Mouse (Mus musculus) forebrain, postnatal 0 days (tissue): ENCODE results near the gene Jund. TPM values are rescaled to one million over a fixed set of nuclear protein-coding genes. Genes with fewer than 3 reads are reported as not detected.

Source experiments
- ATAC-seq: fragments of 200-750 bp; cut with Nextera tagmentation; 2 replicates; pipeline ENCODE4 v1.8.0; 2017; ENCODE audit warnings: mild to moderate bottlenecking, moderate library complexity
- DNase-seq: peaks from one replicate; pipeline ENCODE4 v3.0.0-alpha.2; 2015
- H3K27ac ChIP-seq: fragments of 300-500 bp; sonication (generic); 2 replicates; pipeline ENCODE4 v1.5.1; 2014; ENCODE audit warnings: low read depth, mild to moderate bottlenecking, antibody characterized with exemption, low read length, moderate library complexity, mixed read lengths
- H3K27me3 ChIP-seq: fragments of 300-500 bp; sonication (generic); 2 replicates; pipeline ENCODE4 v1.6.1; 2014; ENCODE audit warnings: mild to moderate bottlenecking, low read length, mixed read lengths; ENCODE audit not compliant: insufficient read depth
- H3K36me3 ChIP-seq: fragments of 300-500 bp; sonication (generic); 2 replicates; pipeline ENCODE4 v1.6.1; 2014; ENCODE audit warnings: mild to moderate bottlenecking, moderate library complexity; ENCODE audit not compliant: insufficient read depth
- H3K4me1 ChIP-seq: fragments of 300-500 bp; sonication (generic); 2 replicates; pipeline ENCODE4 v1.6.1; 2014; ENCODE audit warnings: antibody characterized with exemption; ENCODE audit not compliant: insufficient read depth
- H3K4me2 ChIP-seq: fragments of 300-500 bp; sonication (generic); 2 replicates; pipeline ENCODE4 v1.6.1; 2014; ENCODE audit warnings: low read depth, mild to moderate bottlenecking, moderate library complexity
- H3K4me3 ChIP-seq: fragments of 300-500 bp; sonication (generic); 2 replicates; pipeline ENCODE4 v1.5.1; 2014; ENCODE audit warnings: low read depth, low read length, mixed read lengths
- H3K9ac ChIP-seq: fragments of 300-500 bp; sonication (generic); 2 replicates; pipeline ENCODE4 v1.6.1; 2014; ENCODE audit warnings: mild to moderate bottlenecking
- H3K9me3 ChIP-seq: fragments of 300-500 bp; sonication (generic); 2 replicates; pipeline ENCODE4 v1.6.1; 2016; ENCODE audit warnings: low read length
- CTCF ChIP-seq: sonication (generic); IDR thresholded peaks from 2 replicates; pipeline ENCODE4 v1.5.1; 2016; ENCODE audit warnings: antibody characterized with exemption, control low read depth, low read depth
- WGBS: fragments of 180-500 bp; shearing (Covaris S2); extraction: QIAGEN DNeasy Blood & Tissue Kit; methylation state at CpG from one replicate; pipeline ENCODE4 v1.1.7; 2014; 5-methylcytosine and 5-hydroxymethylcytosine counted together
- polyA plus RNA-seq: library from polyadenylated mRNA; unstranded; fragments of >200 nt; fragmentation: Nextera tagmentation; extraction: Ambion mirVana; gene quantifications from 2 replicates; pipeline ENCODE4 v1.2.1, GENCODE M21; 2015
- total RNA-seq: library from RNA; depleted of rRNA; stranded (reverse); fragments of >200 nt; gene quantifications from 2 replicates; pipeline ENCODE4 v1.2.3, GENCODE M21; 2014

The Jund gene
- total and polyA plus RNA-seq, 2 experiments from 2014 or later, result 114 to 392 TPM

DNA sequence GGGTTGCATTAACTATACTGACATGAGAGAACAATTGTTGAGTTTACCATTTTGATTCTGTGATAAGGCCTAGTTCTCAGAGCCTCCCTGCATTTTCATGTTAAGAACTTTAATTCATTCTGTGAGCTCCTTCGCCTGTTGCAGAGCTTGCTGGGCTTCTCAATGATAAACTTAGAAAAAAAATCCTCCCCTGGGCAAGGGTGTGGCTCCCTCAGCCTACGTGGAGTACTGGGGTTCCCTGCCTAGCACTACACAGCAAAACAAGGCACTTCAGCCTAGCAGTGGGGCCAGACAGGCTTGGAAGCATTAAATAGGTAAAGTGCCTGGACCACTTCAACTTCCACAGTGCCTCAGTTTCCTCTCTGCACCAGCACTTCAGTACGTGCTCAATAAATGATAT is 17.3 kb upstream of the Jund start:
- no peak overlapping the region for H3K4me3 ChIP-seq
- no peaks in the 10 kb centered on the region for H3K27me3 ChIP-seq
- H3K4me1 ChIP-seq, result no peaks in the 10 kb centered on the region
- no peak overlapping the region for H3K4me2 ChIP-seq
- no peak for ATAC-seq
- TF ChIP-seq CTCF, result no peak
- no peak for DNase-seq
- no peaks in the 10 kb centered on the region for H3K9me3 ChIP-seq
- H3K27ac ChIP-seq, result no peak overlapping the region
- no peak overlapping the region for H3K9ac ChIP-seq
- peaks cover 24% of the 10 kb centered on the region for H3K36me3 ChIP-seq
- 75% methylated on average over 3 of the region's 3 CpGs for WGBS

DNA sequence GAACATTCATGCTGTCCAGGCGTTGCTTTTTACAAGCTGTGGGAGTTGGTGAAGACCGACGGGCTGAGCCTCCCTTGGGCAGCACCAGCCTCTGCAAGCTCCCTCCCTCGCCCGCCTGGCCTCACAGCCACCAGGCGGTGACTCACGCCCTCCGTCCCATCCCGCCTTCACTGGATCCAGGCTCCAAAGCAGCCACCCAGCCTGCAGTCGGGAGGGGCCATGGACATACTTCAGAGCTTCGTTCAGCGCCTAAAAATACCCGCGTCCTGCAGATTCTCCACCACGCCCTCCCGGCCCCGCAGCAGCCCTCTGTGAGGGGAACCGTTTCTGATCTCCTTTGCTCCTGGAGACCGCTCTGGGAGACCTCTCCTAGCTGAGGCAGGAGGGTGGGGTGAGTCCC is 16.6 kb upstream of the Jund start:
- Histone ChIP-seq H3K36me3 (peaks cover 24% of the 10 kb centered on the region), H3K27me3 (no peaks in the 10 kb centered on the region), H3K27ac (no peak overlapping the region), H3K9me3 (no peaks in the 10 kb centered on the region), H3K9ac (no peak overlapping the region), H3K4me3 (no peak overlapping the region), H3K4me2 (no peak overlapping the region), H3K4me1 (no peaks in the 10 kb centered on the region)
- ATAC-seq, result no peak
- no peak for TF ChIP-seq CTCF
- WGBS, result 9% methylated on average over 19 of the region's 19 CpGs
- no peak for DNase-seq

DNA sequence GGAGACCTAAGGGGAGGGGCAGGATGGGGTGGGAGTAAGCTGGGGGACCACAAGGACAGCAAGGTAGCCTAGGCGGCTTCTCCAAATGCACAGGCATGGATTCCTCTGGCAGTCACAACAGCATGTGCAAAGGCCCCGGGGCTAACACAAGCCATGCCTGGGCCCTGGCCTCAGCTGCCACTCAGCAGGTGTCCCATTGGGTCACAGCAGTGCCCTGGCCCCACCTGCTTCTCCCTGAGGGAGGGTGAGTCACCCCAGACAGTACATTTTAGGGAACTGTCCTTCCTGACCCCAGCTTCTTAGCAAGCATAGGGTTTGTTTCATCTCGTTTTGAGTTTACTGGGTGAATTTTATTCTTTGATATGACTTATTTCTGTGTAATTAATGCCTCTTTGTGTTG is 16.1 kb upstream of the Jund start:
- peaks cover 22% of the 10 kb centered on the region for H3K36me3 ChIP-seq
- no peaks in the 10 kb centered on the region for H3K9me3 ChIP-seq
- no peak for TF ChIP-seq CTCF
- no peak for DNase-seq
- 74% methylated on average over 3 of the region's 3 CpGs for WGBS
- H3K27me3 ChIP-seq, result no peaks in the 10 kb centered on the region
- H3K27ac ChIP-seq, result no peak overlapping the region
- ATAC-seq, result no peak
- H3K4me2 ChIP-seq, result no peak overlapping the region
- no peak overlapping the region for H3K9ac ChIP-seq
- no peaks in the 10 kb centered on the region for H3K4me1 ChIP-seq
- H3K4me3 ChIP-seq, result no peak overlapping the region

DNA sequence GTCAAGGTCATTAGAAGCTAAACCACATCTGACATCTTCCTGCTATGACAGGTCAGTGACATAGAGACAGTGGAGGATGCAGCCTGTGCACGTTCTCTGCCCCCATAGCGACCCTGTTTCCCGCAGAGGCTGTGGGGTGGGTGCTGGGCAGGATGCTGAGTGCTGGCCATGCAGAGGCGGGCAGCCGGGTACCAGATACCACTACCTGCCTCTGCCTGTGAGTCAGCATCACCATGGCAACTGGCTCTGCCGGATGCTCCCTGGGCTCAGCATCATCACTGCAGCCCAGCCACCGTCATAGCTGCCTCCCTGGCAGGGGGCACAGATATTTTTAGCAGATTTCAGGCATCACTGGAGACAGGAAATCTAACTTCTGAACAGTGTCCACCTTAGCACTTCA is 14.5 kb upstream of the Jund start:
- Histone ChIP-seq H3K4me2 (no peak overlapping the region), H3K27ac (no peak overlapping the region), H3K9me3 (no peaks in the 10 kb centered on the region), H3K4me3 (no peak overlapping the region), H3K9ac (no peak overlapping the region), H3K27me3 (no peaks in the 10 kb centered on the region), H3K4me1 (no peaks in the 10 kb centered on the region), H3K36me3 (peaks cover 6% of the 10 kb centered on the region)
- DNase-seq (peak; percentile 43), ATAC-seq (peak; percentile 84)
- 39% methylated on average over 7 of the region's 7 CpGs for WGBS
- no peak for TF ChIP-seq CTCF

DNA sequence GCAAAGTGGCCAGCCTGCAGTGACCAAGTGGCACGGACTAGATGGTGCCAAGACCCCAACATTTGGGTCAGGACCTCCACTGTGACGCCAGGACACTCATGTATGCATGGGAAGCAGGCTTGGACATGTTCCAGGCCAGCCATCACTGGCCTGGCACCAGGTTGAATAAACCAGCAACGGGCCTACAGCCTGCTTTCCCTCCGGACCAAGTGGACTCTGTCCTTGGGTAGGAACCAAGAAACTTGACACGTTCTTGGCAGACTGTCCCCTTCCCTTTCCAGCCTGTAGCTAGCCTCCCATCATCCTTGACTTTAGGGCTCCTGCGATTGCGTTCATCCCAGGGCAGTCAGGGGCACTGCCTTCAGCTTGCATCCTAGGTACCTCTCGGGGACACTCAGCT is 11.2 kb upstream of the Jund start:
- no peak for TF ChIP-seq CTCF
- Histone ChIP-seq H3K36me3 (no peaks in the 10 kb centered on the region), H3K9ac (no peak overlapping the region), H3K27ac (no peak overlapping the region), H3K4me2 (no peak overlapping the region), H3K4me1 (peaks cover 6% of the 10 kb centered on the region), H3K27me3 (no peaks in the 10 kb centered on the region), H3K9me3 (no peaks in the 10 kb centered on the region), H3K4me3 (no peak overlapping the region)
- 70% methylated on average over 8 of the region's 8 CpGs for WGBS
- ATAC-seq, result no peak
- peak; percentile 35 for DNase-seq

DNA sequence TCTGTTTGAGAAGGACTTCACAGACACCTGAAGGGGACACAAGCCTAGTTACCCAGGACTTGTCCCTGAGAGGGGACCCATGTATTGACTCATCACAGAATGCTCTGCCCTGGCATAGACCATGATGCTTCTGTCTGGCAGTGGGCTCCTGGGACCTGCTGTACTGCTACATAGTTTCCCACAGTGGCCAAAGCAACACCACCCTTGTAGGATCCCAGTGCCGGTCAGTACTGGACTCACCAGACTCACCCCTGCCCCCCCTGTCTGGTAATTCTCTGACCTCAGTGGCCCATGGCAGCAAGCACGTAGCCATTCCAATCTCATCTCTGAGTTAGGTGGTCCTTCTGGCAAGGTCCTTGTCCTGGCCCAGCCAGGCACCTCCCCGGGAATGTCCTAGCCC is 10.6 kb upstream of the Jund start:
- 95% methylated on average over 3 of the region's 3 CpGs for WGBS
- no peak overlapping the region for H3K4me3 ChIP-seq
- H3K4me2 ChIP-seq, result no peak overlapping the region
- H3K9me3 ChIP-seq, result no peaks in the 10 kb centered on the region
- peaks cover 6% of the 10 kb centered on the region for H3K4me1 ChIP-seq
- DNase-seq (no peak), ATAC-seq (no peak)
- TF ChIP-seq CTCF, result no peak
- no peak overlapping the region for H3K27ac ChIP-seq
- no peak overlapping the region for H3K9ac ChIP-seq
- H3K27me3 ChIP-seq, result no peaks in the 10 kb centered on the region
- H3K36me3 ChIP-seq, result no peaks in the 10 kb centered on the region

DNA sequence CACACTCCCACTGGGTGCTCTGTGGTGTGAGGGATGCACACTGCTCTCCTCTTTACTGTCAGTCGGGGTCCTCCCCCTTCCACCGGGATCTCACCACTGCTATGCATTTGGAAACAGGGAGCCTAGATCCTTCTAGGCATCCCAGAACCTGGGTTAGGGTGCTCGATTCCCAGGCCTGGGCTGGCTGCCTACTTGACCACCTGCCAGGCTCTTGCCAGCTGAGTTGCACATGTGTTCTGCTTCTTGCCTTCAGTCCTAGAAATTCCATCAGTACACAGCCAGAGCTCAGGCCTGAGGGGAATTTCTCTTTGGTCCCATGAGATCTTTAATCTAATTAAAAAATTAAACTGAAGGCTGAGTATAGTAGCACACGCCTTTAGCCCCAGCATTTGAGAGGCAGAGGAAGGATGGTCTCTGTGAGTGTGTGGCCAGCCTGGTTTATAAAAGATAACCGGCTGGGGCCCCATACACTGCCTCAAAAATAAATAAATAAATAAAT is 8.8 kb upstream of the Jund start:
- Histone ChIP-seq H3K9ac (no peak overlapping the region), H3K27me3 (no peaks in the 10 kb centered on the region), H3K4me1 (peaks cover 6% of the 10 kb centered on the region), H3K9me3 (no peaks in the 10 kb centered on the region), H3K4me3 (no peak overlapping the region), H3K4me2 (no peak overlapping the region), H3K36me3 (no peaks in the 10 kb centered on the region), H3K27ac (no peak overlapping the region)
- no peak for DNase-seq
- ATAC-seq, result no peak
- WGBS, result 72% methylated on average over 5 of the region's 5 CpGs
- no peak for TF ChIP-seq CTCF

DNA sequence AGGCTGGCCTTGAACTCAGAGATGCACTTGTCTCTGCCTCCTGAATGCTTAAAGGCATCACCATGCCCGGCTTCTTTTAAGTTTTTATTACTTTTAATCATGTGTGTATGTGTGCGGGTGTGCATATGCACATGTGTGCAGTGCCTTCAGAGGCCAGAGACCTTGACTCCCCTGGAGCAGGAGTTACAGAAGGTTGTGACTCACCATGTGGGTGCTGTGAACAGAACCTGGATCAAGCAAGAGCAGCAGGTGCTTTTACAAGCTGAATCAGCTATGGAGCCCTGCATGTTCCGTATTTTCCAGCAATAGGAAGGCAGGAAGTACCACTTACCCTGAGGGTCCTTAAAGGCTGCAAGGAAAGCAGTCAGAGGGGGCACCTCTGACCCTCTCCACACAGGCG is 7.5 kb upstream of the Jund start:
- H3K9me3 ChIP-seq, result no peaks in the 10 kb centered on the region

More for the DNA sequence above, 7.5 kb upstream of the Jund start:
- Histone ChIP-seq H3K4me1 (peaks cover 6% of the 10 kb centered on the region), H3K27ac (peak overlapping the region; percentile 50), H3K27me3 (no peaks in the 10 kb centered on the region), H3K4me2 (peak overlapping the region; percentile 63), H3K36me3 (no peaks in the 10 kb centered on the region), H3K4me3 (peak overlapping the region; percentile 36), H3K9ac (peak overlapping the region; percentile 59)
- DNase-seq (no peak), ATAC-seq (no peak; the same call in 1 of the 2 replicates)
- no peak for TF ChIP-seq CTCF
- 58% methylated on average over 4 of the region's 4 CpGs for WGBS
